Mouse (Mus musculus): ENCODE measurements around the gene Ltbp1.

- TF ChIP-seq POLR2A (IDR thresholded peaks at IDR 0.05; ENCODE audit: low read depth, low read length) (no peak), JUN (IDR thresholded peaks at IDR 0.05; ENCODE audit: insufficient read depth, low read depth, low read length) (no peak), CTCF (conservative IDR thresholded peaks at IDR 0.05 in 1 of 2, IDR thresholded peaks at IDR 0.05 in 1 of 2; ENCODE audit: low read depth in 2 of 2, low read length in 2 of 2) (no peak), ZNF384 (IDR thresholded peaks at IDR 0.05; ENCODE audit: low read depth, low read length) (no peak), NRF1 (IDR thresholded peaks at IDR 0.05; ENCODE audit: low read depth, low read length) (no peak), MAFK (IDR thresholded peaks at IDR 0.05; ENCODE audit: insufficient replicate concordance, low read length) (0 out of 2 replicates have a peak, but pooled peaks have one; percentile 14), EP300 (IDR thresholded peaks at IDR 0.05; ENCODE audit: low read length) (peak; percentile 29), HCFC1 (IDR thresholded peaks at IDR 0.05; ENCODE audit: low read depth, low read length) (no peak), RAD21 (IDR thresholded peaks at IDR 0.05; ENCODE audit: low read depth, low read length) (no peak), CHD2 (IDR thresholded peaks at IDR 0.05; ENCODE audit: low read length) (no peak), USF1 (IDR thresholded peaks at IDR 0.05; ENCODE audit: low read depth, low read length) (no peak)
These were observed 172.8 kb downstream of the Ltbp1 start for GRCm38 (mm10) chr17:75177920-75178867.

Measured in CH12.LX (cell line).